Comparison of ENCODE assay signal across 8 mouse cellular contexts in genomic region chr8:125066913-125067595, GRCm38 (mm10). TPM values are rescaled to one million over a fixed set of nuclear protein-coding genes. Genes with fewer than 3 reads are reported as not detected.
DNase-seq lines count a peak whose midpoint lies in the region; ATAC-seq and TF ChIP-seq lines count a peak whose summit lies in the region.

No protein-coding gene starts in this region.

- no peak overlapping the region for H3K27ac ChIP-seq in CH12.LX (ENCODE audit: insufficient read depth, low read depth)
- peak overlapping the region; percentile 35; the same call in 1 of the 2 replicates for H3K27ac ChIP-seq in forebrain, embryonic 13.5 days
- H3K27ac ChIP-seq in heart, postnatal 0 days (ENCODE audit: low read depth) = peak overlapping the region; percentile 91
- H3K27ac ChIP-seq in liver, embryonic 13.5 days = 0 out of 2 replicates have a peak overlapping the region, but pooled peaks have one; percentile 21
- peak overlapping the region; percentile 67 for H3K27ac ChIP-seq in stomach, postnatal 0 days (replicated peaks)

- peaks cover 6 to 14% of the 10 kb centered on the region in 2 experiments; a peak in 3 of 4 replicates for H3K4me1 ChIP-seq in CH12.LX (ENCODE audit: control insufficient read depth in 1 of 2, insufficient read depth in 2 of 2)
- H3K4me1 ChIP-seq in forebrain, embryonic 13.5 days = peaks cover 3% of the 10 kb centered on the region; the same call in 1 of the 2 replicates
- H3K4me1 ChIP-seq in heart, postnatal 0 days (ENCODE audit: control insufficient read depth, insufficient read depth) = peaks cover 10% of the 10 kb centered on the region; the same call in 1 of the 2 replicates
- 0 out of 2 replicates have a peak, but pooled peaks cover 2% of the 10 kb centered on the region for H3K4me1 ChIP-seq in liver, embryonic 13.5 days (replicated peaks)
- H3K4me1 ChIP-seq in stomach, postnatal 0 days (replicated peaks; ENCODE audit: control insufficient read depth, insufficient read depth) = no peaks in the 10 kb centered on the region

- no peak overlapping the region for H3K4me3 ChIP-seq in CH12.LX (replicated peaks in 1 of 3; ENCODE audit: low read depth in 2 of 3, low read length in 2 of 3, poor library complexity in 1 of 3)
- no peak overlapping the region for H3K4me3 ChIP-seq in forebrain, embryonic 13.5 days
- peak overlapping the region; percentile 11; the same call in 1 of the 2 replicates for H3K4me3 ChIP-seq in heart, postnatal 0 days (ENCODE audit: low read depth, low read length)
- H3K4me3 ChIP-seq in liver, embryonic 13.5 days (replicated peaks) = 0 out of 2 replicates have a peak overlapping the region, but pooled peaks have one; percentile 4
- no peak overlapping the region for H3K4me3 ChIP-seq in stomach, postnatal 0 days (ENCODE audit: low read depth, low read length)

- H3K4me2 ChIP-seq in CH12.LX (ENCODE audit: insufficient read depth, low read depth, poor library complexity, severe bottlenecking) = peak overlapping the region; percentile 27; the same call in 1 of the 2 replicates
- no peak overlapping the region for H3K4me2 ChIP-seq in forebrain, embryonic 13.5 days
- H3K4me2 ChIP-seq in heart, postnatal 0 days (ENCODE audit: low read depth, low read length) = peak overlapping the region; percentile 46
- H3K4me2 ChIP-seq in liver, embryonic 13.5 days = peak overlapping the region; percentile 37
- peak overlapping the region; percentile 18; the same call in 1 of the 2 replicates for H3K4me2 ChIP-seq in stomach, postnatal 0 days (replicated peaks; ENCODE audit: low read depth)

- no peak for TF ChIP-seq EP300 in CH12.LX (IDR thresholded peaks at IDR 0.05; ENCODE audit: low read length)
- 0 out of 2 replicates have a peak, but pooled peaks have one; percentile 25 for TF ChIP-seq EP300 in heart, postnatal 0 days (IDR thresholded peaks at IDR 0.05; ENCODE audit: low read depth)
- TF ChIP-seq EP300 in stomach, postnatal 0 days (optimal IDR thresholded peaks at IDR 0.05) = no peak

- no peaks in the 10 kb centered on the region for H3K9me3 ChIP-seq in CH12.LX (replicated peaks; ENCODE audit: low read length)
- H3K9me3 ChIP-seq in forebrain, embryonic 13.5 days (replicated peaks) = no peaks in the 10 kb centered on the region
- no peaks in the 10 kb centered on the region for H3K9me3 ChIP-seq in heart, postnatal 0 days (replicated peaks; ENCODE audit: control insufficient read depth, low read length)
- H3K9me3 ChIP-seq in liver, embryonic 13.5 days (replicated peaks) = no peaks in the 10 kb centered on the region
- no peaks in the 10 kb centered on the region for H3K9me3 ChIP-seq in stomach, postnatal 0 days (ENCODE audit: control insufficient read depth, low read length)

- TF ChIP-seq CTCF in CH12.LX (conservative IDR thresholded peaks at IDR 0.05 in 1 of 2, IDR thresholded peaks at IDR 0.05 in 1 of 2; ENCODE audit: low read depth in 2 of 2, low read length in 2 of 2) = peak; percentile 57 to 84; a peak in 3 of 4 replicates
- TF ChIP-seq CTCF in heart, postnatal 0 days (IDR thresholded peaks at IDR 0.05; ENCODE audit: low read depth) = peak; percentile 82
- peak; percentile 84 for TF ChIP-seq CTCF in stomach, postnatal 0 days (IDR thresholded peaks at IDR 0.05; ENCODE audit: low read depth)

- peak; percentile 45; the same call in 1 of the 2 replicates for ATAC-seq in forebrain, embryonic 13.5 days
- peak; percentile 81 for ATAC-seq in heart, postnatal 0 days (ENCODE audit: insufficient read depth, low read depth)
- peak; percentile 54 for ATAC-seq in liver, embryonic 13.5 days (ENCODE audit: low read depth)
- ATAC-seq in stomach, postnatal 0 days (ENCODE audit: low FRiP score, low TSS enrichment) = peak; percentile 37; the same call in 1 of the 2 replicates

- TF ChIP-seq RAD21 in CH12.LX (IDR thresholded peaks at IDR 0.05; ENCODE audit: low read depth, low read length) = peak; percentile 90

- peak; percentile 72 for DNase-seq in CH12.LX (ENCODE audit: extremely low read depth)
- DNase-seq in brain, embryonic 18.5 days (ENCODE audit: low read depth, low spot score) = peak; percentile 64
- DNase-seq in heart, postnatal 0 days (ENCODE audit: low spot score) = peak; percentile 87
- DNase-seq in kidney, postnatal 25 days = peak; percentile 72 to 83
- peak; percentile 16 for DNase-seq in liver, embryonic 13.5 days
- peak; percentile 70 to 78 for DNase-seq in natural killer cell, adult 2 months (ENCODE audit: low spot score in 2 of 2)
- peak; percentile 39 for DNase-seq in stomach, postnatal 0 days (ENCODE audit: low spot score)

- dilution Hi-C loops in CH12.LX (cut with MboI; ENCODE audit: extremely low pct_ligation_motif_present, extremely low pct_unique_long_range_greater_than_20kb, low sequenced_read_pairs) = no loop called here

- no peak overlapping the region for H3K9ac ChIP-seq in CH12.LX (ENCODE audit: insufficient read depth, low read depth)
- no peak overlapping the region for H3K9ac ChIP-seq in forebrain, embryonic 13.5 days
- H3K9ac ChIP-seq in heart, postnatal 0 days (replicated peaks; ENCODE audit: low read depth, low read length) = no peak overlapping the region
- no peak overlapping the region for H3K9ac ChIP-seq in liver, embryonic 13.5 days
- H3K9ac ChIP-seq in stomach, postnatal 0 days (ENCODE audit: low read length) = no peak overlapping the region

- no peak for TF ChIP-seq POLR2A in CH12.LX (IDR thresholded peaks at IDR 0.05; ENCODE audit: low read depth, low read length)

- 39% methylated on average over 12 of the region's 12 CpGs for WGBS in forebrain, embryonic 13.5 days
- 14% methylated on average over 12 of the region's 12 CpGs for WGBS in heart, postnatal 0 days
- WGBS in liver, embryonic 13.5 days (ENCODE audit: insufficient replicate concordance) = 14% methylated on average over 12 of the region's 12 CpGs
- WGBS in stomach, postnatal 0 days = 30% methylated on average over 12 of the region's 12 CpGs

- no peaks in the 10 kb centered on the region for H3K27me3 ChIP-seq in CH12.LX (replicated peaks)
- no peaks in the 10 kb centered on the region for H3K27me3 ChIP-seq in forebrain, embryonic 13.5 days
- no peaks in the 10 kb centered on the region for H3K27me3 ChIP-seq in heart, postnatal 0 days (ENCODE audit: control insufficient read depth, insufficient read depth, low read length)
- H3K27me3 ChIP-seq in liver, embryonic 13.5 days = no peaks in the 10 kb centered on the region
- H3K27me3 ChIP-seq in stomach, postnatal 0 days (ENCODE audit: control insufficient read depth, insufficient read depth, low read length) = no peaks in the 10 kb centered on the region

- in situ Hi-C loops in CH12.LX (cut with MboI; ENCODE audit: low pct_ligation_motif_present, low pct_unique_long_range_greater_than_20kb, low sequenced_read_pairs) = loop anchor here (25.0 kb wide), 1 partner anchor 95 kb away; no protein-coding TSS in a partner anchor

- H3K36me3 ChIP-seq in CH12.LX (replicated peaks in 1 of 2; ENCODE audit: control insufficient read depth in 1 of 2, insufficient read depth in 1 of 2, low read length in 1 of 2) = no peaks in the 10 kb centered on the region
- H3K36me3 ChIP-seq in forebrain, embryonic 13.5 days (ENCODE audit: poor library complexity, severe bottlenecking) = no peaks in the 10 kb centered on the region
- no peaks in the 10 kb centered on the region for H3K36me3 ChIP-seq in heart, postnatal 0 days (replicated peaks; ENCODE audit: control insufficient read depth, insufficient read depth, low read length)
- H3K36me3 ChIP-seq in liver, embryonic 13.5 days = no peaks in the 10 kb centered on the region
- H3K36me3 ChIP-seq in stomach, postnatal 0 days (ENCODE audit: control insufficient read depth, insufficient read depth, low read length) = no peaks in the 10 kb centered on the region

- no peaks in the 10 kb centered on the region for H3K79me2 ChIP-seq in CH12.LX (replicated peaks; ENCODE audit: control insufficient read depth, extremely low read depth, insufficient read depth, poor library complexity, severe bottlenecking)

TF ChIP-seq in CH12.LX, 34 proteins besides CTCF, POLR2A, EP300 and RAD21:
- no peak for TF ChIP-seq BHLHE40 (IDR thresholded peaks at IDR 0.05; ENCODE audit: low read depth, low read length)
- TF ChIP-seq MEF2A (IDR thresholded peaks at IDR 0.05; ENCODE audit: borderline replicate concordance, low read depth, low read length) = no peak
- no peak for TF ChIP-seq TBP (conservative IDR thresholded peaks at IDR 0.05; ENCODE audit: low read depth, low read length)
- peak; percentile 66 for TF ChIP-seq SMC3 (IDR thresholded peaks at IDR 0.05; ENCODE audit: low read depth, low read length)
- TF ChIP-seq ZC3H11A (IDR thresholded peaks at IDR 0.05; ENCODE audit: low read depth, low read length) = no peak
- no peak for TF ChIP-seq USF1 (IDR thresholded peaks at IDR 0.05; ENCODE audit: low read depth, low read length)

RNA-seq across cellular contexts. Expression of gene Disc1, which starts 13.1 kb away (rescaled TPM):
- total RNA-seq in CH12.LX (2012; rRNA removed) (not detected in 2 replicates), CH12.LX (2014; rRNA removed) (not detected in 2 replicates)
- not detected in 2 replicates for polyA plus RNA-seq in CH12.LX (2012; ENCODE audit: insufficient read length, low read depth)
- 0.78 and 0.80 TPM in 2 replicates for polyA plus RNA-seq in forebrain, embryonic 13.5 days (2015; fragmentation: Nextera tagmentation; extraction: Ambion mirVana)
- total RNA-seq in heart, postnatal 0 days (2014; rRNA removed; ENCODE audit: low replicate concordance) = 4.0 and 5.2 TPM in 2 replicates
- polyA plus RNA-seq in heart, postnatal 0 days (2015; fragmentation: Nextera tagmentation; extraction: Ambion mirVana) = 1.2 and 1.3 TPM in 2 replicates
- polyA plus RNA-seq in liver, embryonic 13.5 days (2015; fragmentation: Nextera tagmentation; extraction: Ambion mirVana) = 0.25 and 0.33 TPM in 2 replicates
- polyA plus RNA-seq in stomach, postnatal 0 days (2015; fragmentation: Nextera tagmentation; extraction: Ambion mirVana) = 0.39 and 0.53 TPM in 2 replicates

RNA-seq across cellular contexts. Expression of gene Tsnax, which starts 54.3 kb away (rescaled TPM):
- total RNA-seq in CH12.LX (2012; rRNA removed) (62.9 and 68.0 TPM in 2 replicates), CH12.LX (2014; rRNA removed) (47.8 and 48.0 TPM in 2 replicates)
- 71.5 and 75.0 TPM in 2 replicates for polyA plus RNA-seq in CH12.LX (2012; ENCODE audit: insufficient read length, low read depth)
- polyA plus RNA-seq in forebrain, embryonic 13.5 days (2015; fragmentation: Nextera tagmentation; extraction: Ambion mirVana) = 128 and 133 TPM in 2 replicates
- total RNA-seq in heart, postnatal 0 days (2014; rRNA removed; ENCODE audit: low replicate concordance) = 35.7 and 48.3 TPM in 2 replicates
- 71.5 and 76.6 TPM in 2 replicates for polyA plus RNA-seq in heart, postnatal 0 days (2015; fragmentation: Nextera tagmentation; extraction: Ambion mirVana)
- 53.0 and 59.6 TPM in 2 replicates for polyA plus RNA-seq in liver, embryonic 13.5 days (2015; fragmentation: Nextera tagmentation; extraction: Ambion mirVana)
- polyA plus RNA-seq in stomach, postnatal 0 days (2015; fragmentation: Nextera tagmentation; extraction: Ambion mirVana) = 62.5 and 66.2 TPM in 2 replicates

Comparison
In these comparisons a context has a peak if more than half of its experiments do, and no peak if none do; other contexts are left out.
1. DNase-seq: peak in every context shown above with its lines; median percentile 87 in heart, postnatal 0 days; 78 in kidney, postnatal 25 days; 74 in natural killer cell, adult 2 months; 72 in CH12.LX; 64 in brain, embryonic 18.5 days; 39 in stomach, postnatal 0 days; 16 in liver, embryonic 13.5 days.
2. H3K4me3 ChIP-seq: peak in heart, postnatal 0 days (single experiment) and liver, embryonic 13.5 days (single experiment); none in CH12.LX (0 of 3), forebrain, embryonic 13.5 days (single experiment) and stomach, postnatal 0 days (single experiment).
3. Peak in every context shown above with its lines, with median percentiles within 50 percentile points of each other: CTCF ChIP-seq and ATAC-seq.